Mouse (Mus musculus) spleen, postnatal 10 days (tissue): ENCODE measurements around the gene Stard13.

Source experiments
- DNase-seq, 2 experiments: peaks; one replicate each; pipeline ENCODE4 v3.0.0; 2021 to 2022; ENCODE audit warnings: low spot score in 2 of 2

The Stard13 gene

GRCm38 (mm10) chr5:151142671-151143601, 90.7 kb downstream of the Stard13 start:
- no peak for DNase-seq

GRCm38 (mm10) chr5:151142241-151142640, 91.4 kb downstream of the Stard13 start:
- no peak for DNase-seq

GRCm38 (mm10) chr5:151137901-151138300, 95.7 kb downstream of the Stard13 start:
- DNase-seq = no peak

GRCm38 (mm10) chr5:151137311-151137710, 96.3 kb downstream of the Stard13 start:
- no peak for DNase-seq

- DNase-seq = no peak
These were observed 97.7 kb downstream of the Stard13 start for GRCm38 (mm10) chr5:151135965-151136364.

GRCm38 (mm10) chr5:151135078-151135826, 98.4 kb downstream of the Stard13 start:
- no peak for DNase-seq

- no peak for DNase-seq
These were observed 99.4 kb downstream of the Stard13 start for GRCm38 (mm10) chr5:151134202-151134601.

- no peak for DNase-seq
These were observed 99.9 kb downstream of the Stard13 start for GRCm38 (mm10) chr5:151133744-151134143.

- DNase-seq = no peak
These were observed 103.9 kb downstream of the Stard13 start for GRCm38 (mm10) chr5:151129762-151130161.

GRCm38 (mm10) chr5:151127298-151127717, 106.3 kb downstream of the Stard13 start:
- no peak for DNase-seq

- DNase-seq = no peak
These were observed 107.0 kb downstream of the Stard13 start for GRCm38 (mm10) chr5:151126608-151127005.

GRCm38 (mm10) chr5:151125985-151126607, 107.5 kb downstream of the Stard13 start:
- DNase-seq = no peak

- DNase-seq = no peak
These were observed 115.8 kb downstream of the Stard13 start for GRCm38 (mm10) chr5:151117846-151118245.

- DNase-seq = no peak
These were observed 117.3 kb downstream of the Stard13 start for GRCm38 (mm10) chr5:151116192-151116887.

- no peak for DNase-seq
These were observed 120.9 kb downstream of the Stard13 start for GRCm38 (mm10) chr5:151112743-151113142.

GRCm38 (mm10) chr5:151111080-151111871, 122.4 kb downstream of the Stard13 start:
- DNase-seq = no peak

GRCm38 (mm10) chr5:151110461-151110908, 123.2 kb downstream of the Stard13 start:
- DNase-seq = no peak

GRCm38 (mm10) chr5:151109822-151110221, 123.8 kb downstream of the Stard13 start:
- no peak for DNase-seq

GRCm38 (mm10) chr5:151108955-151109354, 124.7 kb downstream of the Stard13 start:
- DNase-seq = no peak

- no peak for DNase-seq
These were observed 125.2 kb downstream of the Stard13 start for GRCm38 (mm10) chr5:151108291-151108897.
